Mouse (Mus musculus) frontal cortex, adult 2 months (tissue): Measurements from ENCODE around the gene Actl6b. TPM values are rescaled to one million over a fixed set of nuclear protein-coding genes. Genes with fewer than 3 reads are reported as not detected.
A peak's percentile ranks its signal among the peaks of the same experiment; 100 is the strongest.

Experiments used
- DNase-seq, 2 experiments: peaks; one replicate each; pipeline ENCODE4 v3.0.0; 2022; ENCODE audit warnings: low spot score in 1 of 2; ENCODE audit errors: extremely low spot score in 1 of 2
- polyA plus RNA-seq: library from polyadenylated mRNA; depleted of rRNA; stranded (reverse); fragments of >200 nt; gene quantifications from 2 replicates; pipeline ENCODE4 v1.2.3, GENCODE M21; 2012

Actl6b gene
- polyA plus RNA-seq, 1 experiment: 199 TPM

- DNase-seq: no peak
Measured at GRCm38 (mm10) chr5:137528247-137528968, 24.9 kb upstream of the Actl6b start.

- DNase-seq: no peak
Measured at GRCm38 (mm10) chr5:137529221-137529995, 23.9 kb upstream of the Actl6b start.

- no peak for DNase-seq
Measured at GRCm38 (mm10) chr5:137530075-137530474, 23.2 kb upstream of the Actl6b start.

- peak; percentile 73 to 84 for DNase-seq
Measured at GRCm38 (mm10) chr5:137530588-137531413, 22.5 kb upstream of the Actl6b start.

GRCm38 (mm10) chr5:137531414-137532130 is 21.7 kb upstream of the Actl6b start:
- DNase-seq: no peak

- no peak for DNase-seq
Measured at GRCm38 (mm10) chr5:137532131-137532807, 21.0 kb upstream of the Actl6b start.

GRCm38 (mm10) chr5:137532808-137533116 is 20.6 kb upstream of the Actl6b start:
- no peak for DNase-seq

GRCm38 (mm10) chr5:137533117-137533827 is 20.0 kb upstream of the Actl6b start, which contains the start of the genes Epo and Gnb2:
TSS of gene Epo (minus strand) at chr5:137533242.
TSS of gene Gnb2 (minus strand) at chr5:137533510.
- DNase-seq: peak; percentile 97 to 98

- DNase-seq: no peak
Measured at GRCm38 (mm10) chr5:137534762-137535161, 18.6 kb upstream of the Actl6b start.

- no peak for DNase-seq
Measured at GRCm38 (mm10) chr5:137535318-137535717, 18.0 kb upstream of the Actl6b start.

- no peak for DNase-seq
Measured at GRCm38 (mm10) chr5:137537461-137537860, 15.9 kb upstream of the Actl6b start.

- DNase-seq: peak in 1 of 2 experiments; percentile 75
Measured at GRCm38 (mm10) chr5:137539291-137539801, 14.0 kb upstream of the Actl6b start.

- no peak for DNase-seq
Measured at GRCm38 (mm10) chr5:137540991-137541390, 12.3 kb upstream of the Actl6b start.

GRCm38 (mm10) chr5:137541768-137542540 is 11.4 kb upstream of the Actl6b start:
- DNase-seq: no peak

GRCm38 (mm10) chr5:137544926-137545325 is 8.4 kb upstream of the Actl6b start:
- no peak for DNase-seq

GRCm38 (mm10) chr5:137545596-137545995 is 7.7 kb upstream of the Actl6b start:
- no peak for DNase-seq

GRCm38 (mm10) chr5:137549840-137550239 is 3.5 kb upstream of the Actl6b start:
- no peak for DNase-seq

- no peak for DNase-seq
Measured at GRCm38 (mm10) chr5:137551119-137551518, 2.2 kb upstream of the Actl6b start.
